Mouse (Mus musculus) c-Kit-positive CD71-positive TER-119-positive erythroid progenitor cells, embryonic 14.5 days (primary cell): ENCODE measurements around the gene Cfap206.

Experiments
- DNase-seq: peaks from one replicate; pipeline ENCODE4 v3.0.0-alpha.2; 2013; ENCODE audit warnings: low spot score

Gene Cfap206

GRCm38 (mm10) chr4:34673721-34674120 lies 56.3 kb downstream of the Cfap206 start:
- DNase-seq: no peak

- no peak for DNase-seq
Measured at GRCm38 (mm10) chr4:34667923-34668322, 62.1 kb downstream of the Cfap206 start.

GRCm38 (mm10) chr4:34661927-34662326 lies 68.1 kb downstream of the Cfap206 start:
- DNase-seq: no peak

- no peak for DNase-seq
Measured at GRCm38 (mm10) chr4:34661514-34661913, 68.5 kb downstream of the Cfap206 start.

- no peak for DNase-seq
Measured at GRCm38 (mm10) chr4:34659012-34659411, 71.0 kb downstream of the Cfap206 start.

GRCm38 (mm10) chr4:34656101-34656500 lies 73.9 kb downstream of the Cfap206 start:
- DNase-seq: no peak

GRCm38 (mm10) chr4:34653179-34653578 lies 76.8 kb downstream of the Cfap206 start:
- DNase-seq: no peak

GRCm38 (mm10) chr4:34644779-34645178 lies 85.2 kb downstream of the Cfap206 start:
- DNase-seq: no peak

- no peak for DNase-seq
Measured at GRCm38 (mm10) chr4:34640731-34641130, 89.3 kb downstream of the Cfap206 start.

GRCm38 (mm10) chr4:34639745-34640364 lies 90.2 kb downstream of the Cfap206 start:
- no peak for DNase-seq
